Mouse (Mus musculus) heart, embryonic 16.5 days (tissue): ENCODE results near the gene Ippk. TPM values are rescaled to one million over a fixed set of nuclear protein-coding genes. Genes with fewer than 3 reads are reported as not detected.

ENCODE experiments used
- ATAC-seq: fragments of 200-750 bp; cut with Nextera tagmentation; replicated peaks from 2 replicates; pipeline ENCODE4 v1.8.0; 2017; ENCODE audit warnings: moderate number of reproducible peaks; ENCODE audit not compliant: insufficient read depth, low FRiP score; ENCODE audit errors: extremely low read depth
- H3K27ac ChIP-seq: fragments of 300-500 bp; sonication (generic); 2 replicates; pipeline ENCODE4 v1.5.1; 2014; ENCODE audit warnings: mild to moderate bottlenecking, low read length, control low read depth, moderate library complexity
- H3K27me3 ChIP-seq: fragments of 300-500 bp; sonication (generic); 2 replicates; pipeline ENCODE4 v1.6.1; 2014; ENCODE audit warnings: low read length, mixed read lengths; ENCODE audit not compliant: control insufficient read depth, insufficient read depth
- H3K36me3 ChIP-seq: fragments of 300-500 bp; sonication (generic); 2 replicates; pipeline ENCODE4 v1.6.1; 2014; ENCODE audit not compliant: control insufficient read depth, insufficient read depth
- H3K4me1 ChIP-seq: fragments of 300-500 bp; sonication (generic); 2 replicates; pipeline ENCODE4 v1.6.1; 2014; ENCODE audit warnings: low read length, mixed read lengths; ENCODE audit not compliant: control insufficient read depth, insufficient read depth
- H3K4me2 ChIP-seq: fragments of 300-500 bp; sonication (generic); 2 replicates; pipeline ENCODE4 v1.6.1; 2014; ENCODE audit warnings: low read depth, mild to moderate bottlenecking, control low read depth, low read length
- H3K4me3 ChIP-seq: fragments of 300-500 bp; sonication (generic); 2 replicates; pipeline ENCODE4 v1.5.1; 2014; ENCODE audit warnings: mild to moderate bottlenecking, control low read depth, low read length
- H3K9ac ChIP-seq: fragments of 300-500 bp; sonication (generic); 2 replicates; pipeline ENCODE4 v1.6.1; 2014; ENCODE audit warnings: low read length, control low read depth
- H3K9me3 ChIP-seq: fragments of 300-500 bp; sonication (generic); replicated peaks from 2 replicates; pipeline ENCODE4 v1.6.1; 2016; ENCODE audit warnings: low read length; ENCODE audit not compliant: control insufficient read depth
- WGBS: fragments of 180-500 bp; shearing (Covaris S2); extraction: QIAGEN DNeasy Blood & Tissue Kit; methylation state at CpG from one replicate; pipeline ENCODE4 v1.1.7; 2014; 5-methylcytosine and 5-hydroxymethylcytosine counted together
- polyA plus RNA-seq: library from polyadenylated mRNA; unstranded; fragments of >200 nt; fragmentation: Nextera tagmentation; extraction: Ambion mirVana; gene quantifications from 2 replicates; pipeline ENCODE4 v1.2.1, GENCODE M21; 2015

The Ippk gene
- polyA plus RNA-seq, 1 experiment from 2014 or later: 11.8 TPM

GRCm38 (mm10) chr13:49407795-49408194 is 13.3 kb upstream of the Ippk start:
- ATAC-seq: no peak
- H3K4me3 ChIP-seq: no peak overlapping the region
- H3K4me1 ChIP-seq: no peaks in the 10 kb centered on the region
- H3K9me3 ChIP-seq: no peaks in the 10 kb centered on the region
- H3K27ac ChIP-seq: no peak overlapping the region
- no peak overlapping the region for H3K4me2 ChIP-seq
- H3K9ac ChIP-seq: no peak overlapping the region
- H3K36me3 ChIP-seq: no peaks in the 10 kb centered on the region
- no peaks in the 10 kb centered on the region for H3K27me3 ChIP-seq

- Histone ChIP-seq H3K4me2 (peak overlapping the region; percentile 83), H3K4me1 (peaks cover 20% of the 10 kb centered on the region), H3K36me3 (no peaks in the 10 kb centered on the region), H3K9ac (peak overlapping the region; percentile 90), H3K9me3 (no peaks in the 10 kb centered on the region), H3K27me3 (no peaks in the 10 kb centered on the region), H3K27ac (peak overlapping the region; percentile 78), H3K4me3 (peak overlapping the region; percentile 84)
- ATAC-seq: peak; percentile 31; the same call in 1 of the 2 replicates
- WGBS: under 1% methylated on average over 15 of the region's 15 CpGs
These were observed 513 bp downstream of the Ippk start for GRCm38 (mm10) chr13:49421606-49421917.

GRCm38 (mm10) chr13:49421959-49422358 is 910 bp downstream of the Ippk start:
- no peaks in the 10 kb centered on the region for H3K9me3 ChIP-seq
- no peaks in the 10 kb centered on the region for H3K36me3 ChIP-seq
- no peak overlapping the region for H3K27ac ChIP-seq
- peak overlapping the region; percentile 90 for H3K9ac ChIP-seq
- H3K4me3 ChIP-seq: peak overlapping the region; percentile 84
- H3K4me2 ChIP-seq: peak overlapping the region; percentile 83
- 23% methylated on average over 4 of the region's 4 CpGs for WGBS
- no peak for ATAC-seq
- H3K27me3 ChIP-seq: no peaks in the 10 kb centered on the region
- peaks cover 20% of the 10 kb centered on the region for H3K4me1 ChIP-seq

- no peaks in the 10 kb centered on the region for H3K9me3 ChIP-seq
- no peak for ATAC-seq
- no peak overlapping the region for H3K27ac ChIP-seq
- H3K4me3 ChIP-seq: no peak overlapping the region
- no peak overlapping the region for H3K4me2 ChIP-seq
- WGBS: 79% methylated on average over 3 of the region's 3 CpGs
- peaks cover 27% of the 10 kb centered on the region for H3K4me1 ChIP-seq
- H3K9ac ChIP-seq: no peak overlapping the region
- H3K36me3 ChIP-seq: no peaks in the 10 kb centered on the region
- no peaks in the 10 kb centered on the region for H3K27me3 ChIP-seq
These were observed 5.7 kb downstream of the Ippk start for GRCm38 (mm10) chr13:49426736-49427135.

GRCm38 (mm10) chr13:49428042-49428675 is 7.1 kb downstream of the Ippk start:
- Histone ChIP-seq H3K4me1 (peaks cover 12% of the 10 kb centered on the region), H3K9ac (no peak overlapping the region), H3K4me3 (no peak overlapping the region), H3K27me3 (no peaks in the 10 kb centered on the region), H3K4me2 (no peak overlapping the region), H3K36me3 (0 out of 2 replicates have a peak, but pooled peaks cover 3% of the 10 kb centered on the region), H3K9me3 (no peaks in the 10 kb centered on the region), H3K27ac (no peak overlapping the region)
- ATAC-seq: no peak
- 89% methylated on average over 1 of the region's 1 CpGs for WGBS

GRCm38 (mm10) chr13:49430529-49430928 is 9.5 kb downstream of the Ippk start:
- H3K36me3 ChIP-seq: peaks cover 5% of the 10 kb centered on the region; the same call in 1 of the 2 replicates
- ATAC-seq: no peak
- H3K27ac ChIP-seq: no peak overlapping the region
- no peak overlapping the region for H3K4me3 ChIP-seq
- peaks cover 13% of the 10 kb centered on the region for H3K4me1 ChIP-seq
- H3K27me3 ChIP-seq: no peaks in the 10 kb centered on the region
- H3K4me2 ChIP-seq: no peak overlapping the region
- no peak overlapping the region for H3K9ac ChIP-seq
- no peaks in the 10 kb centered on the region for H3K9me3 ChIP-seq
- WGBS: 63% methylated on average over 4 of the region's 4 CpGs

- Histone ChIP-seq H3K4me2 (no peak overlapping the region), H3K36me3 (peaks cover 8% of the 10 kb centered on the region; the same call in 1 of the 2 replicates), H3K27me3 (no peaks in the 10 kb centered on the region), H3K4me3 (no peak overlapping the region), H3K4me1 (peaks cover 14% of the 10 kb centered on the region), H3K27ac (no peak overlapping the region), H3K9ac (no peak overlapping the region), H3K9me3 (no peaks in the 10 kb centered on the region)
- 92% methylated on average over 2 of the region's 2 CpGs for WGBS
- no peak for ATAC-seq
These were observed 12.4 kb downstream of the Ippk start for GRCm38 (mm10) chr13:49433268-49434029.

- Histone ChIP-seq H3K4me2 (no peak overlapping the region), H3K4me3 (no peak overlapping the region), H3K36me3 (peaks cover 8% of the 10 kb centered on the region; the same call in 1 of the 2 replicates), H3K9ac (no peak overlapping the region), H3K4me1 (peaks cover 11% of the 10 kb centered on the region), H3K27me3 (no peaks in the 10 kb centered on the region), H3K9me3 (no peaks in the 10 kb centered on the region), H3K27ac (peak overlapping the region; percentile 17)
- 60% methylated on average over 1 of the region's 1 CpGs for WGBS
- ATAC-seq: 0 out of 2 replicates have a peak, but pooled peaks have one; percentile 8
These were observed 14.7 kb downstream of the Ippk start for GRCm38 (mm10) chr13:49435745-49436144.

- Histone ChIP-seq H3K27ac (peak overlapping the region; percentile 36), H3K27me3 (no peaks in the 10 kb centered on the region), H3K4me2 (no peak overlapping the region), H3K9me3 (no peaks in the 10 kb centered on the region), H3K9ac (no peak overlapping the region), H3K36me3 (peaks cover 8% of the 10 kb centered on the region; the same call in 1 of the 2 replicates), H3K4me1 (peaks cover 11% of the 10 kb centered on the region), H3K4me3 (no peak overlapping the region)
- peak; percentile 73 for ATAC-seq
- WGBS: 40% methylated on average over 4 of the region's 4 CpGs
These were observed 15.1 kb downstream of the Ippk start for GRCm38 (mm10) chr13:49436170-49436569.
